Mouse (Mus musculus) layer of hippocampus, adult 18-20 months (tissue): Measurements from ENCODE around the gene Rrp7a. TPM values are rescaled to one million over a fixed set of nuclear protein-coding genes. Genes with fewer than 3 reads are reported as not detected.

Experiments
- DNase-seq, 2 experiments: peaks; one replicate each; pipeline ENCODE4 v3.0.0; 2022; ENCODE audit warnings: low spot score in 2 of 2
- total RNA-seq, 2 experiments: library from RNA; stranded (reverse); gene quantifications; 2 replicates each; pipeline ENCODE4 v1.2.3; 2021

The Rrp7a gene
- total RNA-seq, 2 experiments from 2014 or later: 163 to 164 TPM

DNA sequence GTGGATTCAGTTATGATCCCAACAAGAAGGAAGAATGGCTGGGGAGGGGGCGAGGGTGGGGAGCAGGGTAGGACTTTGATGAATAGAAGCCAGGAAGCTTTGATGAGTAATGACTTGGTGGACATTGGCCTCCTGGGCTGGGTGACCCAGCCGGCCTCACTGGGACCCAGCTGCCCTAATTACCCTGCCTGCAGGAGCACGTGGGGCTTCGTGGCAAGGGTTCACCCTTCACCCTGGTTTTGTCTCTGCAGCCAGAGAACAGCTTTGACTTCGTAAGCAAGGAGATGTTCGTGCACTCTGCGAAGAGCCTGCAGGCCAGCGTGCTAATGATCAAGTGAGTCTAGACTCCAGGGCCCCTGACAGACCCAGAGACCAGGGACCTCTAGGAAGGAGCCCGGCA, 8.5 kb downstream of the Rrp7a start:
- no peak for DNase-seq

GRCm38 (mm10) chr15:83112898-83113297, 9.7 kb downstream of the Rrp7a start:
- DNase-seq: peak; percentile 48 to 74

GRCm38 (mm10) chr15:83111874-83112273, 10.7 kb downstream of the Rrp7a start:
- no peak for DNase-seq

DNA sequence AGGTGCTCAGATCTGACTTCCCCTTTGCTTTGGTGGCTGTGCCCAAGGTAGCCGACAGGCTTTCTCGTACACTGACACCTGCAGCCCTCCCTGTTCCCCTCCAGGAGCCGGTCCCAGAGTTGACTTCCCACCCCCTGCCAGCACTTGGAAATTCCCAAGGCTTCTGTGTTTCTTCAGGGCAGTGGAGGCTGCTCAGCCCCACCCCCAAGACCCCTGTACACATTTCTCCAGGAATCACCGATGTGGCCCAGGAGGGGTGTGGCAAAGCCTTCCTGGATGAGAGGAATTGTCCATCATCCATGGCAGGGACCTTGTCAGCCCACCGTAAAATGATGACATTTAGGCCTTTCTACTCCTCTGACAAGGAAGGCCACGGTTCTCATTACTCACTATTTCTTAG, 11.3 kb downstream of the Rrp7a start:
- no peak for DNase-seq

DNA sequence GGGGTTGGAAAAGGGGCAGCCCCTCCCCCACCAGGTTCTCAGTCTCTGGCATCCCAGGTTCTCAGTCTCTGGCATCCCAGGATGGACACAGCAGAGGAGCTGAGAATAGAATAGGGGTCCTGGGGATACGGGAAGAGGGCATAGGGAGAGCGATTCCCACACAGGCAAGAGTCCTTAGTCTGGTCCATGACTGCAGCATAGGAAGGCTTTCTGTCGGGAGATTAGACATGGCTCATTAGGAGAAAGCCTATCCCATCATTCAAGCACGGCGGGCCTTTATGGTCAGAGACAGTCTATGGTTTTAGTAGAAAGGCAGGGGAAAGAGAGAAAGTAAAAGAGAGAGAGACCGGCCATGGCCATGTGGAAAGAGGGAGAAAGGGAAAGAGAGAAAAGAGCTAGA, 14.8 kb downstream of the Rrp7a start:
- no peak for DNase-seq

- DNase-seq: no peak
Measured at GRCm38 (mm10) chr15:83106426-83106825, 16.2 kb downstream of the Rrp7a start.

DNA sequence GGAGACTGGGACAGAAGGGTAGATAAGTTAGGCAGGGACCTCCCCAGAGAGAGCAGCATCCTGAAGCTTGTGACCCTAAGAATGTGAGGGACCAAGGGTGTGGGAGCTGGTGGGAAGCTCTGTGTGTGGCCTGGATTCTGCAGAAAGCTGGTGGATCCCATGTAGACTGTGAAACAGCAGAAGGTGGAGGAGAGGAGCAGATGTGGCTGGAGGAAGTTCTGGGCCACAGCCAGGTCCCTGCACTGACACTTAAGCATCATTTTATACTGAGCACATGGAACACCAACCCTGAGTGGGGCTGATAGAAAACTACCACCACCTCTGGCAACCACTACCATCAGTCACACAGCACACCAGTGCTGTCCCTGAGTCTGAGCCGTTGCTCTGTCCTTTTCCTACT, 19.5 kb downstream of the Rrp7a start:
- no peak for DNase-seq

DNA sequence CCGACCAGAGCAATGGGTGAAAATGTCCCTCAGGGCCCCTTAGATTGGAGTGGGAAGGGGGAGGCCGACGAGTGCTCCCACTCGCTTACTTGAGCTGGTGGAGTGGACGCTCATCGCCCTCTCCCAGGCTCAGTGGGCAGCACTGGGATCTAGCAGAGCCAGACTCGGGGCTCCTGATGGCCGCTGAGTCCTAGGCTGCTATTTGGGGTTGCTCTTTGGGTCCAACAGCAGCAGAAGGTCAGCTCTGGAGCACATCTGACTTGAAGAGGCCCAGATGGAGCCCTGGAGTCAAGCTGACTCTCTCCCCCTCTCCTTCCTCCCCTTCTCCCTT, 22.3 kb downstream of the Rrp7a start:
- DNase-seq: no peak

DNA sequence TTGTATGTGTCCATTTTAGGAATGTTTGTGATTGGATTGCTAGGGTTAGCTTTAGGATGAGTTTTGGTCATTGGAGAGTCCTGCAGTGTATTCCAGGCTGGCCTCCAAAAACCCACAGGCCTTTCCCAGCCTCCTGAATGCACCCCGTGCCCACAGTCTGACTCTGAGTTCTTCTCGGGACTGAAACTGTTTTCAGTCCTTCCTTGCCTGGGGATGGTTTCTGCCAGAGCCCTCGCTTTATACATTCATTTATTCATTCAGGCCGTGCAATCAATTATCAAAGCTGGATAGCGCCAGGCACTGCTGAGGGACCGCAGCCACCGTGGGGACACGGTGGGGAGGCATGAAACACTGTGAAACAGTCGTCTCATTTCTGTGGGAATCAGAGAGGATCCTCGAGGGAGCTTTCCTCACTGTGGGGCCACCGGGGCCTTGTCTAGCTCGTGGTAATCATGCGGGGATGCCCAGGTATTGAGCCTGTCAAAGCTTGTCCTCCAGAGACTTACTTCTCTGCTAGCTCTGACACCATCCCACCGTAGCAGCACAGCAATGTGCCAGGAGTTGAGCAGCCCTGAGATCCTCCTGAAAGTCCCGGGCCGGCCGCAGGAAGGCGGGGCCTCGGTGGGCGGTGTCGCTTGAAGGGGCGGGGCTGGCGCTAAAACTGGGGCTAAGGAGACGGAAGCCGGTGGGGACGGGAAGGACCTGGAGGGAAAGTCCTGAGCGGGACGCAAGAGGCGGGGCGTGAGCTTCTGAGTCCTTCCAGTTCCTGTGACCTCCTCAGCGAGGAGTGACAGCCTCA, 22.9 kb downstream of the Rrp7a start:
- DNase-seq: peak in 1 of 2 experiments; percentile 49

DNA sequence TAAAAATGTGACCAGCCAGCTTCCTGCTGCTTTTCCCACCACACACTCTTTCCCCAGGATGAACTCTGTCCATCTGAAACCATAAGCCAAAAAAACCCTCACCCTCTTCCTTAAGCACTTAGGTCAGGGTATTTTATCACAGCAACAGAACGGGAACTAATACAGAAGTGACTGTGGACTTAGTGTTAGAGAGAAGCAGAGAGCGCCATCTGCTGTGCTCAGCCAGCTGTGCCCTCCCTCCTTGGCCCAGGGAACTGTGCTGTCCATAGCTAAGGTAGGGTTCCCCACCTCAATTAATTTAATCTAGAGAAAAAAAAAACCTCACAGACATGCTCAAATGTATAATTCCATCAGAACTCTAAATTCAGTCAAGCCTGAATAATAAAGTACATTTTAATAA, 26.7 kb downstream of the Rrp7a start:
- DNase-seq: no peak

GRCm38 (mm10) chr15:83093687-83094086, 28.9 kb downstream of the Rrp7a start:
- DNase-seq: no peak

DNA sequence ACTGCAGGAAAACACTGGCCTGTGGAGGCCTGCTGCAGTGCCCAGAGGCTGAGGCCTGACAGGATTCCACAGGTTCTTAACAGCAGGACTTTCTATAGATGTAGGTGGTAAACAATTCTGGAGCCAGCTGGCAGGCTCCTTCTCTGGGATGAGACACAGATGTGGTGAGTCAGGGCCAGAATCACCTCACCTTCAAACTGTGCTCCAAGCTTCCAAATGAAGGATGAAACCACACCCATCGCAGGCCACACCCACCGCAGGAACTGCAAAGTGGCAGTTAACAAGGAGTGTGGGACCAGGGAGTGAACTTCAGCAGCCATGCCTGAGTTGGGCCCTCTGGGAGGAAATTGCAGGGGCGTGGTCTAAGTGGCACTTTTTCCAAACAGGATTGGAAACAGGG, 31.7 kb downstream of the Rrp7a start:
- no peak for DNase-seq

DNA sequence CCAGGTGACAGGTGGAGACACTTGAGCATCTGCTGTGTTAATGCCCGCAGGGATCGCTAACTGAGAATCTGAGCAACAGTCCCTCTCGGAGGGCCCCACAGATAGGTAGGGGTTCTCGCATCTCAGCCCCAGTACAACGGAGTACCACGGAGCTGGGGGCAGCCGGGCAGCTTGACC, 33.3 kb downstream of the Rrp7a start, which contains the start of gene Serhl:
TSS of gene Serhl (plus strand) at position 78 of the 177 bp plus-strand sequence.
- DNase-seq: no peak

DNA sequence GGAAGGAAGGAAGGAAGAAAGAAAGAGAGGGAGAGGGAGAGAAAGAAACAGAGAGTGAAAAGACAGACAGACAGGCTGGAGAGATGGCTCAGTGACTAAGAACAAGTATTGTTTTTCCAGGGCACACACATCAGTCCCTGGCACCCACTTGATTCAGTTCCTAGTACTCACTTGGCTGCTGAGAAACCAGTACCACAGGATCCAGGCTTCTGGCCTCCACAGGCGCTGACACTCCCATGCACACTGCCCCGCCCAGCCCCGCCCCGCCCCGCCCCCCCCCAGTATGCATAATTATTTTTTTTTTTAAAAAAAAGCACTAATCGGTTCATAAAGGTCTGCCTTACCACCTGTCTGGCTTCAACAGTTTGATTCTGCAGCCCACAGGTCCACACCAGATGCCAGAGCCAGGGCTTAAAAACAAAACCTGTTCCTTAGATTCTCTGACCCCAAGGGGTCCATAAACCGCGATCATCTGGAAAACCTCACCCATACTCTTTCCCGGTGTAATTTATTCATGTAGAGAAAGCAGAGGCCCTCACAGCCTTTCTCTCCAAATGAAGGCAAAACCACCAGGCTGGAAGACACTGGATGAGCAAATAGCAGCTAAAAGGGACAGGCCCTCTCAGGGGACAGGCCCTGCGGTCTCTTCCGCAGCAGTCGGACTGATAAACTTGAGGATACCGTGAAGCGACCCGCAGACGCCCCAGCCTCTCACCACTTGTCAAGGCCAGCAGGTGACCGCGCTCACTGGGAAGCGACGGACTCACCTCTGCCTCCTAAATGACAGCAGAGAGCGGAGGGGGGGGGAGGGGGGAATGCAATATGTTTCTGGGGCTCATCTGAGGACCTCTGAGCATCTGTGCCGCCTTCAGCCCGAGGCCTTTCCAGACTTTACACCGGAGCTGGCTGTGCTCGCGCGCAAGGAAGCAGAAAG, 33.8 kb downstream of the Rrp7a start:
- DNase-seq: no peak

DNA sequence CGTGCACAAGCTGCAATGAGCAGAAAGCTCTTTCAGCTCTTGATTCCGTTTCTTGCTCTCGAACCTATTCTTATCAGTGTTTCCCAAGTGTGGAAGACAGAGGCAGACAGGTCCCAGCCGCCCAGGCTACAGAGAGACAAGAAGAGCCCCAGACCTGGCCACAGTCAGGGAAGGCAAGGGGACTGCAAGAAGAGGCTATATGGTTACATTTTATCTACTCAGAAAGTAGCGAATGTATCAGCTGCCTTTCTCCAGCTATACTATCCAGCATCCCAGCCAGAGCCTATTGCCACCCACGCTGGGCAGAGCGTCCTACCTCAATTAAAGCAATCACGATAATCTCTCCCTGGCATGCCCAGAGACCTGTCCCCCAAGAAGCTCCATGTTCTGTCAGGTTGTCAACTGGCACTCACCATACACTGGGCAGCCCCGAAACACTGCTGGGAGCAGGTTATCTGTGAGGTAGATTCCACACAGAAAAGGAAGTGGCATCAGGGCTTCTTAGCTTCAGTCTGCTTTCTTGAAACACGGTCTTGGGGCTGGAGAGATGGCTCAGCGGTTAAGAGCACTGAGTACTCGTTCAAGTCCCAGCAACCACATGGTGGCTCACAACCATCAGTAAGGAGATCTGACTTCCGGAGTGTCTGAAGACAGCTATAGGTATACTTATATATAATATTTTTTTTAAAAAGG, 35.8 kb downstream of the Rrp7a start:
- DNase-seq: no peak

- DNase-seq: peak in 1 of 2 experiments; percentile 31
Measured at GRCm38 (mm10) chr15:83085901-83086300, 36.7 kb downstream of the Rrp7a start.

- peak in 1 of 2 experiments; percentile 54 for DNase-seq
Measured at GRCm38 (mm10) chr15:83084022-83084640, 38.5 kb downstream of the Rrp7a start.

DNA sequence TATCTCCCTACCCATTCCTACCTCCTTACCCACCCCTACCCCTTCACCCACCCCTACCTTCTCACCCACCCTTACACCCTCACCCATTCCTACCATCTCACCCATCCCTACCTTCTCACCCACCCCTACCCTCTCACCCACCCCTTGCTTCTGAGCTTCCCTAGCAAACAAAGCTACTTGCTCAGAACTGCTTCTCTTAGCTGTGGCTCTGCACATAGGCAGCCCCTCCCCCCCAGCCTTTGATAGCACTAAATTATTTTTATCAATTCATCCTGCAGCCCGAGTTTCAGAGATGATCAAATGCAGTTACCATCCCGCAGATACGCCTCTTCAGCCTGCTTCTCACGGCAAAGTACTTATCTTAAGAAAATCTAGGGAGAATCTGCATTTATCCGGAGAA, 39.1 kb downstream of the Rrp7a start:
- peak in 1 of 2 experiments; percentile 49 for DNase-seq

DNA sequence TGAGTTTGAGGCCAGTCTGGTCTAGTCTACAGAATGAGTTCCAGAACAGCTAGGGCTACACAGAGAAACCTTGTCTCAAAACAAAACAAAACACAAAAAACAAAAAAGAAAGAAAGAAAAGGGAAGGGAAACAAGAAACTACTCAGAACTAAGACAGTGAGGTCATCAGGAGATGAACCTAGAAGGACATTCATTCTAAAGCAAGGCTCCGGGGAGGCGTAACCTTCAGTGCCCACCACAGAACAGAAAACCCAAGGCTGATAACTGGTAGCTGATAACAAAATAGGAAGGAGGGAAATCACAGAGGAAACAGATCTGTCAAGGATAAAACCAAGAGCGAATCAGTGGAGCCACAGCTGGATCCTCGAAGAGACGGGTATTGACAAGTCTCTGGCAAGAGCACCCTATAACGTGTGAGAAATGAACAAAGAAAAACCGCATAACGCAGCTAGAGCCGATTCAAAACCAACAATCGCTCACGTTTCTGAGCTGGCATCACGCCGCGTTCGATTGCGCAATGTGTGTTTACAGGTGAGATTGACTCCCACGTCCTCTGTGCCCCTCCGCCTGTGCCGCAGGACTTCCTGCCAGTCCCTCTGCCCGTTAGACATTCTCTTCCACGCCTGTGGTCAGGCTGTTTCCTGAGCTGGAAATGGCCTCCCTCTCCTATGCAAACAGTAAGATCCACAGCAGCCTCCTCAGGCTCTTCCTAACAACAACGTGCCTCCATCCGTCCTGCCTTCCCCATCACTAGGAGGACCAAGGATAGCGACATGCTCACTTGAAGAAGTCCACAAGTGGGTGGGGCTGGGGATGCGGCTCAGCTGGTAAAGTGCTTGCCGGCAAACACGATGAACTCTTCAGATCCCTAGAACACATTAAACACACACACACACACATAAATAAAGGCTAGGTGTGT, 46.7 kb downstream of the Rrp7a start:
- no peak for DNase-seq

GRCm38 (mm10) chr15:83074179-83074578, 48.4 kb downstream of the Rrp7a start:
- DNase-seq: no peak

DNA sequence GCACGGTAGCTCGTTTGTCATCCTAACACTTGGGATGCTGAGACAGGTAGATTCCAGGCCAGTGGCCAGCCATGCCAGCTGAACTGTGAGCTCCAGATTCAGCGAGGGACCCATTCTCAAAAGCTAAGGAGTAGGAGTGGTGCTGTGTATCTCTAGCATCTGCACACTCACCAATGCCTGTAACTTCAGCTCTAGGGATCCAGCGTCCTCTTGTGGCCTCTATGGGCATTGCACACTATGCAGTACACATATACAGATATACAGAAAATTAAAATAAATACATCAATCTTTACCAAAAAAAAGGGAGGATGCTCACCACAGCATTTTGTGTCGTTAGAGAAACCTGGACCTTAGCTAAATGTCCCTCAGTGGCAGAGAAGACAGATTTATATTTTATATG, 50.8 kb downstream of the Rrp7a start:
- no peak for DNase-seq
